In the genomic region with DNA sequence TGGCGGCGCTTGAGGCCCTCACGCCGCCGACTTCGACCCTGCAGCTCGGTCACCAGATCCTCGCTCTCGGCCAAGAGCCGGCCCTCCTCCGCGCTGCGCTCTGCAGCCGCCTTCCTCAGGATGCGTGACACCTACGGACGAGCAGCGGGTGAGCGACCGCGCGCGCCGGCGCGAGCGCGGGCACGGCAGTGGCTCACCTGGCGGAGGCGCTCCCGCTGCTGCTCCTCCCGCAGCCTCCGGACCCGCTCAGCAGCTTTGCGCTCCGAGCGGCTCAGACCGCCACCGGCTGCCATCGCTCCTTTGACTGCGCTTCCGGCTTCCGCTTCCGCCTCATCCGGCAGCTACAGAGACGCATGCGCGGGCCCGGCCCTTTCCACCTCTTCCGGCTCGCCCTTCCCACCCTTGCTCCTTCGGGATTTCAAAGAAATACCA, we compare ENCODE assay signal across 1 mouse cellular context.
TF ChIP-seq lines count a peak whose summit lies in the region.

No protein-coding gene starts in this region.

TF ChIP-seq in MEL, 35 proteins besides CTCF, POLR2A, EP300 and RAD21 (continued from another document):
- no peak; the same call in 1 of the 2 replicates for TF ChIP-seq MYC (IDR thresholded peaks at IDR 0.05; ENCODE audit: low read depth, low read length)
- peak; percentile 100 for TF ChIP-seq ELF1 (IDR thresholded peaks at IDR 0.05; ENCODE audit: low read depth, low read length)
- peak; percentile 48 for TF ChIP-seq MXI1 (IDR thresholded peaks at IDR 0.05; ENCODE audit: low read depth, low read length)
- no peak for TF ChIP-seq RCOR1 (IDR thresholded peaks at IDR 0.05; ENCODE audit: low read depth, low read length)
- TF ChIP-seq TBP (IDR thresholded peaks at IDR 0.05; ENCODE audit: low read depth, low read length), result peak; percentile 80
- peak; percentile 58; the same call in 1 of the 2 replicates for TF ChIP-seq TCF12 (IDR thresholded peaks at IDR 0.05; ENCODE audit: low read depth, low read length)
- no peak; the same call in 1 of the 2 replicates for TF ChIP-seq MAZ (IDR thresholded peaks at IDR 0.05; ENCODE audit: low read depth, low read length)
- TF ChIP-seq MYB (IDR thresholded peaks at IDR 0.05; ENCODE audit: low read depth, low read length), result no peak
- peak; percentile 49; the same call in 1 of the 2 replicates for TF ChIP-seq KAT2A (conservative IDR thresholded peaks at IDR 0.05; ENCODE audit: low read depth, low read length)
- TF ChIP-seq NELFE (IDR thresholded peaks at IDR 0.05; ENCODE audit: low read depth, low read length), result peak; percentile 86
